Mouse (Mus musculus) testis, postnatal 14 days (tissue): ENCODE measurements around the gene Trpm2.
"Not testable (repeated sequence)": the region's sequence is repeated elsewhere in the genome, so short reads cannot be mapped to it uniquely, and the experiment has no call there.

ENCODE experiments used
- DNase-seq: peaks from one replicate; pipeline ENCODE4 v3.0.0; 2021; ENCODE audit warnings: low spot score

Gene Trpm2

DNA sequence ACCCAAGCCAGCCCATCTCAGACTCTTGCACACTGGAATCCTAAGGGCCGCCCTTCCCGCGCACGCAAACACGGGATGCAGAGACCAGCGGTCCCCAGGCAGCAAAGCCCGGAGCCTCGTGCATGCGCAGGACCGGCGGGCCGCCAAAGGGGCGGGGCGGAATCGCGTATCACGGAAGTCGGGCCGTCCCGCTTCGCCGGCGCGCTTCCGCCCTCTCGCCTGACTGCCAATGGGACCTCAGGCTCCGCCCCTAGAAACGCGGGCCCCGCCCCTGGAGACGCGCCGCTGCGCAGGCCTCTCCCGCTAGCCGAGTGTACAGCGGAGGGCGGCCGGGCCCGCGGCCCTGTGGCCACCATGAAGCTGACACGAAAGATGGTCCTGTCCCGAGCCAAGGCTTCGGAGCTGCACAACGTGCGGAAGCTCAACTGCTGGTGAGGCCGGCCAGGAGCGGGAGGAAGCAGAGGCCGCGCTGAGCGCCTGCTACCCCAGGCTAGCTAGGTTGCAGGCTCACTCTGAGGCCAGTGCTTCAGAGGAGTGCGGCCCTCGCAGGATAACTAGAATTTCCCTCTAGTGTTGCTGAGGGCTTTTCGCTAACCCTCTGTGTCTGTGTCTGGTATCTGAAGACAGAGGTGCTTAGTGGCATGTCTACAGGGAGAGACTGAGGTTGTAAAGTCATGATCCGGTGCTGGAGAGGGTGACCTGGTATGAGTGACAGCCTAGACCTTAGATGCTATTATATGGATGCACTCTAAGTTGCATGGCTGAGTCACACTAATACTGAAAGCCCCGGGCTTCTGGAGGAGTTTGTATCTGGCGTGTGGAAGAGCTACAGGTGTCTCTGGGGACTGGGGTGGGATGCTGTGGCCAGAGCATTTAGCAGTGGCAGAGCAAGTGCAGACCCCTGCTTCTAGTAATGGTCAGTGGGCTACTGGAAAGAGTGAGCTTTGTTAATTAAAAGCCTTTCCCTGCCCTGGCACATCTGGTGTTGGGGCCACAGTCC lies 8.3 kb upstream of the Trpm2 start, which contains the start of gene 1810043G02Rik:
Gene 1810043G02Rik (plus strand): TSS at position 174 of the 1,000 bp plus-strand sequence.
- peak; percentile 97 for DNase-seq

DNA sequence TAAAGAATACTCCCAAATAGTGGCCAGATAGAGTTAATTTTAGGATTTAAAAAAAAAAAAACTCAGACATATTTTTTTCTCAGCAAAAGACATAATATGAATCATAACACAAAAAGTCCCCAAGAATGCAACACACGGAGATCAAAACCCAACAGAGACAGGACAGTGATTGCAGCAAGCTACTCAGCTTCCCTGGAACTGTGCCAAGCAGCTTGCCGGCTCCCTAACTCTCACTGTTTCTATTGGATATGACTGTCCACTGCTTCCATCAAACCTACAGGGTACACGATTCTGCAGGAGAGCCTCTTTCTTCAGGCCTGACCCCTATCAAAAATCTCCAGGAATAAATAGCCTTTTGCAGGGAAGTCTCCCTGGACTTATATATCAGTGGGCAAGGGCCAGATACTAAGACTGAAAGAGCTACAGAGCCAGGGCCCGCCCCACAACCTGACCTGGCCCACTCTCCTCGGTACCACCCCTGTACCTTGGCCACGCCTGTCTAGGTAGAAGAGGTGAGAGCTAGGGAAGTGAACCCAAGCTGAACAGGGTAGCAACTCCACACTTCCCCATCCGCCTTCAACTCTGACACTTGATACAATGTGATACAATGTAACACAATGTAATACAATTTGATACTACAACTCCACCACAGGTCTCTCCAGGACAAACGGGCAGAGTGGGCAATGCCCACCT lies 6.2 kb upstream of the Trpm2 start:
- DNase-seq: no peak

DNA sequence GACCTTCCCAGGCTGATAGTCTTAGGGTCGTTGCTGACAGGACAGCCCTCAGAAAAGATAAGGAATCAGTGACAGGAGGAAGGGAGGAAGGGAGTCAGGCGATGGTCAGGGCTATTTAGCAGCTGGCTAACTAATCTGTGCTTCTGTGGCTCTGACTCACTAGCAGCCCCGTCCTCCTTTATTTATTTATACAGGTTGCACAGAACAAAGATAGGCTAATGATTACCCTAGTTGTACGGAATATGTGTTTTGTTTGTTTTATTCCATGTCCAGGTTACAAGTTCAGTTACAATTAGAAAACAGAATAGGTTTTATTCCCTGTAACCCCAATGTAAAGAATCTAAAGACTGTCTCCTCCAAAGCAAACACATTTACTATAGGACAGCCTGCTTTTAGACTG lies 5.3 kb upstream of the Trpm2 start:
- DNase-seq: no peak

DNA sequence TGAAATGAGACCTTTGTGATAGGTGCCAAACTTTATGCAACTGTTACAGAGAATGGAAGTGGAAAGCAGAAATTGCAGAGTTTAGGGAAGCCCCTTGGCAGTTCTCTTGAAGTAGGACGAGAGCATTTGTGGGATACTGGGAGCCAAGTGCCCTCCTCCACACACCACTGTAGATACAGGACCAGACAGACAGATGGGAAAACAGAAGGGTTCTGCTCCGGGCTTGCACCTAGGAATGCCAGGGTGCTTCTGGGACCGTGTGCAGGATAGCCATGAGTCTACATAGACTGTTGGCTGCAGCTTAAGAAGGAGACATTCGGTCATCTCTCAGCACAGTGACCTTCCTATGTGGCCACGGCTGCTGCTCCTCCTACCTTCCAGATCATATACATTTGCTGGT lies 4.4 kb upstream of the Trpm2 start:
- no peak for DNase-seq

DNA sequence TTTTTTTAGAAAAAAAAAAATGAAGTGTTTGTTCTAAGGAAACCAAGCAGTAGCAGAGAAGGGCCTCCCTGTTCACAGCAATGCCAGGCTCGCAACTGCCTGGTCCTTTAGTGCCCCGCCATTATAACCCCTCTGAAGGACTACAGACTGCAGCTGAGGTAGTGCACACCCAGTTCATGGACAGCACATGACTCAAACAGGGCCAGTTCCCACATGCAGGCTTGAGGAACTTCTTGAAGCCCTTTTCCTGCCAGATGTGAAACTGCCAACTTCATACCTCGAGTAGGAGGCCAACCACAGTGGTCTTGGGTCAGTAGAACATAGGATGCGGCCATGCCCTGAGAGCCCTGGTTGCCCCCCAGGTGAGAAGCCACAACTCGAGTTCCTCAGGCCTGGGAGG lies 4.0 kb upstream of the Trpm2 start:
- no peak for DNase-seq

DNA sequence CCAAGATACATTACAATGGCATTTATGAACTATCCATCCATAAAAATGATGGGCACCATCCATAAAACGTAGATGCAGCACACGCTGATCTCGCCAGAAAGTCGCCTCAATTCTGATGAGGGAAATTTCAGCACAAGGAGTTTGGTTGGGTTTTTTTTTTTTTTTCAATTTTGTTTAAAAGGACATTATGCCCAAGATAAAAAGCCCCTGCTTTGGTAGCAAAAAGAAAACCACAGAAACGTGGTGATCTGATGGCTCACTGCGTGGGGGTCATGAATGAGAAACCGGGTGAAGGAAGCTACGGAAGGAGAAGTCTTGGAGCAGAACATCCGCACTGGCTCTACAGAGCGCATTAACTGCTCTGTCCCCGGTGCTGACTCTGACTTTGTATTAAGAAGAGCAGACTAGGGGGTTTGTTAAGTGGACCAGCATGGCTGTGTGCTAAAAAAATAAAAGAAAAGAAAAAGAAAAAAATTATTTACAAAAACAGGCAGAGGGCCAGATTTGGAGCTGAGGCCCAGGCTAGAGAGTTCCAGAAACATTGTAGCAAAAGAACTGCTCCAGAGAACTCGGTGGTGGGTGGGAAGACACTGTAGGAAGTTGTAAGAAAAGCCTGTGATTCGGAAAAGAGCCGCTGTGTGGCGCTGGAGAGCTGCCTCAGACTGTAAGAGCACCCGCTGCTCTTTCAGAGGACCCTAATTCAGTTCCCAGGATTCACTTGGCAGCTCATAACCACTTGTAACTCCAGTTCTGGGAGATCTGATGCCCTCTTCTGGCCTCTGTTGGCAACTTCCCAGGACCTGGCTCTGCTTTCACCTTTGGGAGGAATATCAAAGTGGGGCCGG lies 1.6 kb upstream of the Trpm2 start:
- peak; percentile 82 for DNase-seq

DNA sequence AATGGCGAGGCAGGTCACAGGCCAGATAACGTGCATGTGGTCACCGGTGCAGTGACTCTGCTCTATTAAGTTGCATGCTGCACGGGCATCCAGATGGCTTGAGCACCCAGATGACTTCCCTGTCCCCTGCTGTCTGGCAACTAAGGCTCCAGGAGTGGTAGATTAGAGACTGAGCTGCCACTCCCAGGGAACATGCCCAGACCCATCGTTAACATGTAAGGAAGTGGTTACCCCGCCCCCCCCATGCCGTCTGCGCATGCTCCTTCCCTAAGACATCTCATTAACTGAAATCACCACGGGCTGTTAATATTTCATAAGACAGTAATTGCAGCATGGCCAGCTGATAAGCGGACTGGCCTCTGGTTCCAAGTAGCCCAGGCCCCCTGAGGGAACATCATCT lies 828 bp upstream of the Trpm2 start:
- DNase-seq: no peak

DNA sequence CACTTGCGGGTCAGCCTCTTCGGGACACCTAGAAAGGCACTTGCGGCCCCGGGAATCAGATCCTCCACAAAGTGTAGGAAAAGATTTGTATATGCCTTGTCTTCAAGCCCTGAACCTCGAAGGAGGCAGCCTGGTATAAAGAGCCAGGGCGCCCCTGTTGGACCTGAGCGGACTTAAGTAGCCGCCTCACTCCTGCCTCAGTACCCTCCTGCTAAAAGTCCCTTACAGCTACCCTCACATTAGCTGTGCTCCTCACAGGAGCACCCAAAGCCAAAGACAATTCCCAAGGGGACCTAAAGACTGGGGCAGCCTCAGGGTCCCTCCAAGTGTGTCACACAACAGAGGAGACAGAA lies 414 bp downstream of the Trpm2 start:
- no peak for DNase-seq

DNA sequence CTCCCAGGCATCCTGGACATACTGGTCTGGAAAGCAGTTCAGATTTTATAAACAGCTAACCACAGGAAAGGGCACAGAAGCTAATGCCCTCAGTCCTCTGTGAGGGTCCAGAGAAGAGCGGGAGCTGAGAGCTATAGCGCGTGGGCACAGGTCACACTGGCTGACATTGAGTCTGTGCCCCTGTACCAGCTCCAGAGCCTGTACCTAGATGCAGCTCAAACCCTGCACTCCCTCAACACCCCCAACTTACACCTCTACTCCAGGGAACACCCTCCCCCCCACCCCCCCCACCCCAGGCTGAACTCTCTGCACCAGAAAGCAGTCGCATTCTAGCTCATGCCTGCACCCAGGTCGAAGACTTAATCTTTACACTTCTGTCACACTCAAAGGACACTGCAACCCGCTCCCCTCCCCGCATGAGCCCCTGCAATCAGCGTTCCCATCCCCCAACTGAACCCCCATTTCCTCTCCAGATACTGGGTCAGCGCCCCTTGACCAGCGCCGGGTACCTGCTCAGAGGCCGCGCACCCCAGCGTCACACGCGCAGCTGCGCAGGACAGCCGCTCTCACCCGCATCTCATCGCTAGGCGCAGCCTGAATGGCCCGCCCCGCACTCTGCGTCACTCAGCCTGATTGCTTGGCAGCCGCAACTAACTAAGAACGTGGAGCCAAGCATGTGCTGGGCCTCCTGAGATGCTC lies 940 bp downstream of the Trpm2 start:
- no peak for DNase-seq

DNA sequence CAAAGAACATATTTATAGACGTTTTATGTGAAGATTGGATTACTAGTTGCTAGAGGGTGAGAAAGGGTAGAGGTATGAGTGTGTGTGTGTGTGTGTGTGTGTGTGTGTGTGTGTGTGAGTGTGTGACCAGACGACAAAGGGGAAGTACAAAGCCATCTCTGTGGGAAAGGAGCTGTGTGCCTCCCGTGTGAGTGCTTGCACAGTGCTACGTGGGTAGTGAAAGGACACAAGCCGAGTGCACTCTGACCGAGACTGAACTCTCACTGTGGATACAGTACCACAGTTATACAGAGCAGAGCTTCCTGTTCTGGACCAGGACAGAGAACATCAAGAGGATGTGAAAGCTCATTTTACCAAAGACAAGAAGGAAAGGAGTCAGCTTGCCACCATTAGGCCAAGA lies 6.4 kb downstream of the Trpm2 start:
- DNase-seq: no peak

DNA sequence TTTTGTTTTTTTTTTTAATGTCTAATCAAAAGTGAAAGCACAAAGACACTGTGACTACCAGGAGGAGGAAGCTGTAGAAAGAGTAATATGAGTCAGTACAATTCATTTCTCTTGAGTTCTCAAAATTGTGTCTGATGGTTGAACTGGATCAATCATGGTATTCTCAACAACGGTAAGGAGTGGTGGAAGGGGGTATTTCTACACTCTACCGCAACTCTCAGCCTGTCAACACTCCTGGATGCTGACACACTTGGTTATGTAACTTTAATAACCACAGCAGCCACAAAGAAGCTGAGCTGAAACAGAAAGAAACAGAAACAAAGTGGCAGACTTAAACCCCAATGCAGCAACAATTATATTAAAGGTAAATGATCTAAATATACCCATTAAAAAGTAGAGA lies 7.6 kb downstream of the Trpm2 start:
- no peak for DNase-seq

DNA sequence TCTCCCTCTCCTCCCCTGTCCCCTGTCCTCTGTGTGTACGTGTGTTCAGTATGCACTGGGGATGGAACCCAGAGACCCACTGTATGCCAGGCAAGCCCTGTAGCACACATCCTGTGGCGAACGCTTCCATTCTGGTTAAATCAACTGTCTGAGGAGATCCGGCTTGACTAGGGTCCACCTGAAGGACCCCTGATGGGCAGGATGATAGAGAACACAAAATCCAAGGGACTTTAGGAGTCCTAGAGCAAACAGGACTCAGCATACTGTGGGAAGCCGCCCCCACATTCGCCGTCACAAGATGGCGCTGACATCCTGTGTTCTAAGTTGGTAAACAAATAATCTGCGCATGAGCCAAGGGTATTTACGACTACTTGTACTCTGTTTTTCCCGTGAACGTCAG lies 19.9 kb downstream of the Trpm2 start:
- DNase-seq: not testable (repeated sequence)

DNA sequence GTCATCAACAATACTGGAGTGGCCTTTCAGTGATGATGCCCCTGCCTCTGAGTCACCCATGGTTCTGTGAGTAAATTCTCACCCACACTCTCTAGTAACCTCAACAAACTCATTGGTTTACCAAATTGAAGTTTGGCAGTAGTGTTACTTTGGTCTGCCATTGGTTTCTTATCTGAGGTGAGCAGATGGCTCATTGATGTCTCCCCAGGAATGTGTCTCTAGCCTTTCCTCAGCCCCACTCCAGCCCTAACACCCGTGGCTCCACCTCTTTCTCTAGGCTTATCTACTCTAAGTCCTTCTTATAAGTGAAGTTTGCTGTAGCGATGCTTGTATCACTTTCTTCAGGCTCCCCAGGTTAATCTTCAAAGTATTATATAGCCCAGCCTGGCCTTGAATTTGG lies 30.7 kb downstream of the Trpm2 start:
- DNase-seq: no peak

DNA sequence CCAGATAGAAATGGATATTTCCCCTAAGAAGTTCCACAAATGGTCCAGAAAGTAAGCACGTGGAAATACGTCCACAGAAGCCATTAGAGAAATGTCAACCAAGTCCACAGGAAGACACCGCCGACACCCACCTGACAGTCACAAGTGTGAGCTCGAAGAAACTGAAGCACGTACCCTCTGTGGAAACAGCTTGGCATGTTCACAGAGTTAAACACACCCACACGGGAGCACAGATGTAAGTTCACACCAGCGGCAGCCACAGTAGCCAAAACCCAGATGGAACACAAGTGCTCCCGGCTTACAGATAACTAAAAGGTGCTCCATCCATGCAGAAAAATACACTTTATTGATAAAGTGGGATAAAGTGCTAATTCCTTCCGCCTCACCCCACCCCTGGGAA lies 43.0 kb downstream of the Trpm2 start:
- no peak for DNase-seq

DNA sequence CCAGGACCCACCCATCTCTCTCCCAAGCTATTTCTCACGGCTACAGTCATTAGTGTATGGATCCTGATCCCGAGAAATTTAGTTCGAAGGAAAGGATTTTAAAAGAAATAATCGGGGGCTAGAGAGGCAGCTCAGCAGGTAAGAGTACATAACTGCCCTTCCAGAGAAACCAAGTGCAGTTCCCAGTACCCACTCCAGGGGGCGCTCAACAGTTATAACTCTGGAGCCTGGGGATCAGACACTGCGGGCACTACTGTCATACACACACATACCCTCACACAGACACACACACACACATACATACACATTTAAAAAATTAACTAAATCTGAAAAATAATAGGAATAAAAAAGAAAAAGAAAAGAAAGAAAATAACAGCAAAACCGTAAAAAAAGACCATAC lies 44.2 kb downstream of the Trpm2 start:
- DNase-seq: no peak

DNA sequence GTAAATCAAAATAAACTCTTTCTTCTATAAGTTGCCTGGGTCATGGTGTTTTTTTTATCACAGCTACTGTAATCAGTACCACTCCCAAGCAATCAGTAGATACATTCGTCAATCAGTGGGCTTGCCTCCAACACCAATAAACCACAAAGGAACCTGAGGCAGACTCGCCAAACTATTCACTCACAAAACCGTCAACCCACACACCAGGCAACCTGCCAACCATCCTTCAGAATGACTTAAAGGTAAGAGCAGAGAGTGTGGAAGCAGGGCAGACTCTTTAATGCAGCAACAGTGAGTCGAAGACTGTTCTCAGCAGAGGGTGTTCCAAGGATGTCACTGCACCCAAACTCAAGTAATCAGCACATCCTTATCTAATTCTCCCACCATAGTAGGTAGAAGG lies 47.7 kb downstream of the Trpm2 start:
- DNase-seq: no peak

DNA sequence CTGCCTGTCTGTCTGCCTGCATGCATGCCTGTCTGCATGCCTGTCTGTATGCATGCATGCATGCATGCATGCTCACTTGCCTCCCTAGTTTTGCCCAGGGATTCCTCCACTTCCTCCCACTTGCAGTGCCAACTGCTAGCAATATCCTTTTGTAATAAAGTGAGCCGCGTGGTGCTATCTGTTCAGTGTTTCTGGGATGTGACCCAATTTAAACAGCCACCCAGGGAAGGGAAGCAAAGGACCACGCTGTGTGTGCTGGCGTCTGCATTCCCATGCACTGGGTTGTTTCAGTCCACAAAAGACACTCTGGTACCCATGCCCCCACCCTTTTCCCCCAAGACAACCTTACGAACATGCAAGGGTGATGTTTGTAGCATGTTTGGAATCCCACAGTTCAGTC lies 49.4 kb downstream of the Trpm2 start:
- DNase-seq: no peak

DNA sequence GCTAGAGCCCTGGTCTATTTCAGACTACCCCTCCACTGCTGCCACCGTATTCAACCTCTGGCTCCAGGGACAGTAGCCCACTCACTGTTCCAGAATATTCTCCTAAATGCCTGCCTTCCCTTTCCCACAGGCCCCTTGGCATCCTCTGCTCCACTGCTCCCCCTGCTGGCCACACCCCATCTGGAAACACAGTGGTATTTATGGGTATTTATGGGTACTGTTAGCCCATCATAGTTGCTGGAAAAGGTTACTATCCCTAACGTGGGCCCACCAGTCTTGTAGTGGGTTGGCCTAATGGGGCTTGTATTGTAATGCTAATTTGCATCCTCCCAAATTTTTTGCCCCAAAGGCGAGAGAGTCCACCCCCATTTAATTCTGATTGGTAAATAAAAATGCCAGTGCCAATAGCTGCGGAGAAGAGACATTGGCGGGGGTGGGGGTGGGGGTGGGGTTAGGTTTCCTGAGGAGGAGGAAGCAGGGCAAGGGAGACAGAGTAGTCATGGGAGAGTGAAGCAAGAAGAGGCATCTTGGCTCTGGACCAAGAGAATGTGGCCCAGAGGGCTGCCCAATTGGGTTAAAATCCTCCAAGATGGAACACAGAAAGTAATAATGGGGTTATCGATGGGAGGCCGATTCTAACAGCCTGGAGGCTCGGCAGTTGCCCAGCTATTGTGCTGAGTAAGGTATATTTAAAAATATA lies 53.6 kb downstream of the Trpm2 start:
- no peak for DNase-seq

DNA sequence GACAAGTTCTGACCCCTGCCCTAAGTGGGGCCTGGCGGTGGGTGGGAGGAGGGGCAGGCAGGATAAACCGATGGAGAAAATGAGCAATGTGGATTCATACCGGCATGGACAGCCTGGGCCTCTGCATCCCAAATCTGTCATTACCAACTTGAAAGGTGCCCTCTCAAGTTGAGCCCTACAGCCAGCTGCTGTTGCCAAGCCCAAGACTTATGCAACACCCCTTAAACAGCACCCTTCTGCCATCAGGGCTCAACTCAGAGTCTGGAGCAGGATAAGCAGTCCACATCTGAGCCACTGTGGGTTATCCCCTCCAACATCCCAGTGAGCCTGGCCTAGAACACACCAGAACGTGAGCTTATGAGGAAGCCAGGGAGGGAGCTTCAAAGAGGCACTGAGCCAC lies 57.1 kb downstream of the Trpm2 start:
- no peak for DNase-seq

DNA sequence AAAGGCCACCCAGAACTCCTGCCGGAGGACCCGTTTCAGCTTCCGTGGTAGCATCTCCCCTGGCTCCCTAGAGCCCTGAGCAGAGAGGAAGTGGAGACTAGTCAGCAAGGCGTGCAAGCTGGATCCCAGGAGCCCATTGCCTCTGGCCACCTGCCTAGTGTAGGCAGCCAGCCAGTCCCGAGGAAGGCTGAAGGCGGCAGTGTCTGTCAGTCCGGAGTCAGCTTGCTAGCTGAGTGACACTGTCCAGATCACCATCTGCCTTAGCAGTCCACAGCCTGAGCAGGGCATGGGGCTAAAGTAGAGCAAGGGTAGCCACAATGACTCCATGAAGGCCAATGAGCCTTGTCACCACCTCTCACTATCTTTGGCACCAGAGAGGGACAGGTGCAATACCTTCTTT lies 57.8 kb downstream of the Trpm2 start:
- no peak for DNase-seq
